Comparison of ENCODE assay signal across 23 mouse cellular contexts in genomic region chr4:82548247-82548646, GRCm38 (mm10).
A peak's percentile ranks its signal among the peaks of the same experiment; 100 is the strongest.
DNase-seq lines count a peak whose midpoint lies in the region; ATAC-seq and TF ChIP-seq lines count a peak whose summit lies in the region.
"Had no signal": no experiment of that assay in that cellular context is flagged by ENCODE, and none has a peak within 500 bp of the region (broad histone marks: within the 10 kb centered on the region; RNA-seq: fewer than 3 reads in every experiment).

No protein-coding gene starts in this region.

- WGBS in lung, postnatal 0 days: 92% methylated on average over 1 of the region's 1 CpGs
- 61% methylated on average over 1 of the region's 1 CpGs for whole genome bisulfite sequencing in liver, embryonic 12.5 days (ENCODE audit: insufficient replicate concordance)

- TF ChIP-seq EP300 in lung, postnatal 0 days (IDR thresholded peaks at IDR 0.05): no peak

- no peak overlapping the region for H3K27ac ChIP-seq in lung, postnatal 0 days (ENCODE audit: low read length)
- H3K27ac ChIP-seq in liver, embryonic 12.5 days: no peak overlapping the region
- H3K27ac ChIP-seq: forebrain, embryonic 10.5 days; forebrain, embryonic 13.5 days; heart, adult 2 months; heart, embryonic 15.5 days; hindbrain, embryonic 15.5 days had no signal

- no peaks in the 10 kb centered on the region for H3K4me1 ChIP-seq in lung, postnatal 0 days (ENCODE audit: insufficient read depth, low read depth, low read length)
- H3K4me1 ChIP-seq in liver, embryonic 12.5 days: no peaks in the 10 kb centered on the region
- H3K4me1 ChIP-seq: hindbrain, embryonic 15.5 days had no signal

- H3K27me3 ChIP-seq in lung, postnatal 0 days (replicated peaks; ENCODE audit: insufficient read depth, low read length): no peaks in the 10 kb centered on the region
- H3K27me3 ChIP-seq in liver, embryonic 12.5 days (replicated peaks): no peaks in the 10 kb centered on the region
- H3K27me3 ChIP-seq: forebrain, embryonic 13.5 days; heart, embryonic 12.5 days; heart, embryonic 15.5 days; hindbrain, embryonic 15.5 days had no signal

- H3K9ac ChIP-seq in lung, postnatal 0 days (replicated peaks; ENCODE audit: low read depth): no peak overlapping the region
- no peak overlapping the region for H3K9ac ChIP-seq in liver, embryonic 12.5 days
- H3K9ac ChIP-seq: forebrain, embryonic 13.5 days; heart, embryonic 12.5 days; heart, embryonic 15.5 days; hindbrain, embryonic 15.5 days had no signal

- no peaks in the 10 kb centered on the region for H3K36me3 ChIP-seq in lung, postnatal 0 days (ENCODE audit: insufficient read depth, low read length)
- H3K36me3 ChIP-seq in liver, embryonic 12.5 days: no peaks in the 10 kb centered on the region
- H3K36me3 ChIP-seq: forebrain, embryonic 10.5 days; heart, embryonic 15.5 days; hindbrain, embryonic 15.5 days had no signal

- ATAC-seq in lung, postnatal 0 days: no peak
- ATAC-seq in liver, embryonic 12.5 days: no peak
- ATAC-seq: forebrain, embryonic 13.5 days; forebrain, embryonic 16.5 days; intestine, postnatal 0 days had no signal

- peak; percentile 85 for DNase-seq in gastrocnemius, adult 18-20 months (ENCODE audit: low spot score)
- DNase-seq in gastrocnemius, postnatal 4 days (ENCODE audit: low spot score in 2 of 2): no peak
- DNase-seq in lung, postnatal 10 days: peak; percentile 46
- DNase-seq in lung, postnatal 0 days (ENCODE audit: low spot score): no peak
- peak; percentile 86 for DNase-seq in gastrocnemius, postnatal 25 days
- peak; percentile 92 for DNase-seq in skeletal muscle tissue, adult 2 months (ENCODE audit: low read depth, low spot score)
- DNase-seq in right cerebral cortex, postnatal 10 days (ENCODE audit: low spot score in 2 of 2): no peak
- DNase-seq: adrenal gland, postnatal 10 days; adrenal gland, postnatal 36 days; cerebellum, adult 18-20 months; cerebellum, adult 9-10 months; cerebellum, postnatal 14 days; heart, postnatal 10 days; heart, postnatal 4 days had no signal

- no peaks in the 10 kb centered on the region for H3K9me3 ChIP-seq in lung, postnatal 0 days (ENCODE audit: low read length)
- H3K9me3 ChIP-seq in liver, embryonic 12.5 days (replicated peaks): no peaks in the 10 kb centered on the region
- H3K9me3 ChIP-seq: forebrain, embryonic 10.5 days; forebrain, embryonic 13.5 days; heart, embryonic 12.5 days; heart, embryonic 15.5 days; hindbrain, embryonic 15.5 days had no signal

- no peak overlapping the region for H3K4me3 ChIP-seq in lung, postnatal 0 days (ENCODE audit: low read depth, low read length)
- H3K4me3 ChIP-seq in liver, embryonic 12.5 days: no peak overlapping the region
- H3K4me3 ChIP-seq: forebrain, embryonic 10.5 days; forebrain, embryonic 13.5 days; heart, adult 2 months; heart, embryonic 12.5 days; heart, embryonic 15.5 days; hindbrain, embryonic 15.5 days had no signal

- TF ChIP-seq CTCF in lung, postnatal 0 days (IDR thresholded peaks at IDR 0.05): no peak

- H3K4me2 ChIP-seq in lung, postnatal 0 days (replicated peaks; ENCODE audit: low read depth, low read length): no peak overlapping the region
- H3K4me2 ChIP-seq in liver, embryonic 12.5 days: no peak overlapping the region
- H3K4me2 ChIP-seq: forebrain, embryonic 13.5 days; heart, embryonic 12.5 days; heart, embryonic 15.5 days; hindbrain, embryonic 15.5 days had no signal

Comparison
In these comparisons a context has a peak if more than half of its experiments do, and no peak if none do; other contexts are left out.
1. DNase-seq: peak in gastrocnemius, adult 18-20 months (single experiment), lung, postnatal 10 days (single experiment), gastrocnemius, postnatal 25 days (single experiment) and skeletal muscle tissue, adult 2 months (single experiment); none in gastrocnemius, postnatal 4 days (0 of 2), lung, postnatal 0 days (single experiment) and right cerebral cortex, postnatal 10 days (0 of 2).